Mouse (Mus musculus): ENCODE results near the gene Zfp874b. TPM values are rescaled to one million over a fixed set of nuclear protein-coding genes. Genes with fewer than 3 reads are reported as not detected.

The Zfp874b gene
- total RNA-seq, 4 experiments from 2014 or later, result 11.5 to 18.0 (median 13.9) TPM

Other genes starting within 250 kb of the Zfp874b start
- 1 to 10 TPM; 1.3 to 1.8 (median 1.5) TPM for gene Zfp458, start 205.8 kb downstream of the Zfp874b start, total RNA-seq (2022)
- 1 to 10 TPM; 2.3 to 4.5 (median 2.7) TPM for gene Zfp457, start 177.8 kb downstream of the Zfp874b start, total RNA-seq (2022)
- 1 to 10 TPM; 2.0 to 2.5 (median 2.2) TPM for gene Zfp595, start 151.7 kb downstream of the Zfp874b start, total RNA-seq (2022)
- gene Gm28044, start 123.7 kb downstream of the Zfp874b start, total RNA-seq (2022), result 1 to 10 TPM; 1.0 to 2.3 (median 1.6) TPM
- 1 to 10 TPM in 3 of 4 experiments, under 1 TPM in 1; 0.86 to 1.3 (median 1.1) TPM for gene Zfp953, start 123.7 kb downstream of the Zfp874b start, total RNA-seq (2022)
- 1 to 10 TPM in 3 of 4 experiments, under 1 TPM in 1; 0.53 to 1.9 (median 1.3) TPM for gene Gm28041, start 108.5 kb downstream of the Zfp874b start, total RNA-seq (2022)
- under 1 TPM; 0.44 to 0.75 (median 0.73) TPM for gene Zfp456, start 108.4 kb downstream of the Zfp874b start, total RNA-seq (2022)
- gene Zfp429, start 84.4 kb downstream of the Zfp874b start, total RNA-seq (2022), result 1 to 10 TPM; 1.3 to 3.5 (median 1.8) TPM
- 1 to 10 TPM in 1 of 4 experiments, under 1 TPM in 3; 0.29 to 1.2 (median 0.75) TPM for gene Zfp459, start 62.8 kb downstream of the Zfp874b start, total RNA-seq (2022)
- 10 to 100 TPM in 1 of 4 experiments, 1 to 10 TPM in 3; 6.3 to 11.4 (median 7.3) TPM for gene Zfp874a, start 32.6 kb downstream of the Zfp874b start, total RNA-seq (2022)
- gene Zfp58, start 16.3 kb upstream of the Zfp874b start, total RNA-seq (2022), result 1 to 10 TPM; 3.6 to 4.5 (median 4.0) TPM
- gene Gm26965, start 41.9 kb upstream of the Zfp874b start, total RNA-seq (2022), result 1 to 10 TPM in 1 of 4 experiments, under 1 TPM in 1, not detected in 2; 0.20 to 1.3 TPM
- 1 to 10 TPM; 6.9 to 8.9 (median 7.9) TPM for gene Zfp87, start 41.9 kb upstream of the Zfp874b start, total RNA-seq (2022)
- 1 to 10 TPM; 2.8 to 4.9 (median 4.0) TPM for gene Zfp748, start 69.6 kb upstream of the Zfp874b start, total RNA-seq (2022)
- 1 to 10 TPM; 3.4 to 4.2 (median 3.8) TPM for gene Zfp729b, start 125.4 kb upstream of the Zfp874b start, total RNA-seq (2022)
- gene Gm49345, start 153.5 kb upstream of the Zfp874b start, total RNA-seq (2022), result 1 to 10 TPM in 1 of 4 experiments, under 1 TPM in 3; 0.33 to 2.4 (median 0.39) TPM
- 1 to 10 TPM; 3.9 to 5.5 (median 5.0) TPM for gene Zfp729a, start 153.5 kb upstream of the Zfp874b start, total RNA-seq (2022)
- gene Zfp738, start 202.8 kb upstream of the Zfp874b start, total RNA-seq (2022), result 1 to 10 TPM; 3.6 to 6.2 (median 4.6) TPM
- gene Zfp65, start 244.9 kb upstream of the Zfp874b start, total RNA-seq (2022), result 1 to 10 TPM; 5.2 to 6.5 (median 5.7) TPM

All from heart, adult 8-10 months (tissue).